Mouse (Mus musculus): ENCODE measurements around the gene Celsr1.

GRCm38 (mm10) chr15:85987896-85988295 lies 45.7 kb downstream of the Celsr1 start:
- no peak for TF ChIP-seq CTCF (IDR thresholded peaks at IDR 0.05; ENCODE audit: borderline replicate concordance, control insufficient read depth, extremely low read depth, insufficient read depth, low read length, poor library complexity)
- no peak for TF ChIP-seq POLR2A (IDR thresholded peaks at IDR 0.05; ENCODE audit: control insufficient read depth, extremely low read depth, insufficient read depth, low read length, poor library complexity)
